Mouse (Mus musculus) intestine, postnatal 0 days (tissue): ENCODE results near the gene Fam83e. TPM values are rescaled to one million over a fixed set of nuclear protein-coding genes. Genes with fewer than 3 reads are reported as not detected.
A peak's percentile ranks its signal among the peaks of the same experiment; 100 is the strongest.

Source experiments
- ATAC-seq: fragments of 200-750 bp; cut with Nextera tagmentation; 2 replicates; pipeline ENCODE4 v1.8.0; 2017; ENCODE audit warnings: mild to moderate bottlenecking, moderate TSS enrichment, moderate library complexity
- H3K27ac ChIP-seq: fragments of 300-500 bp; sonication (generic); 2 replicates; pipeline ENCODE4 v1.5.1; 2014; ENCODE audit warnings: mild to moderate bottlenecking, low read depth, low read length, moderate library complexity
- H3K27me3 ChIP-seq: fragments of 300-500 bp; sonication (generic); replicated peaks from 2 replicates; pipeline ENCODE4 v1.6.1; 2014; ENCODE audit warnings: low read length, mixed read lengths; ENCODE audit not compliant: control insufficient read depth, insufficient read depth
- H3K36me3 ChIP-seq: fragments of 300-500 bp; sonication (generic); 2 replicates; pipeline ENCODE4 v1.6.1; 2014; ENCODE audit warnings: mild to moderate bottlenecking, moderate library complexity; ENCODE audit not compliant: control insufficient read depth, insufficient read depth
- H3K4me1 ChIP-seq: fragments of 300-500 bp; sonication (generic); replicated peaks from 2 replicates; pipeline ENCODE4 v1.6.1; 2014; ENCODE audit warnings: antibody characterized with exemption, low read length, mixed read lengths; ENCODE audit not compliant: control insufficient read depth, insufficient read depth
- H3K4me2 ChIP-seq: fragments of 300-500 bp; sonication (generic); replicated peaks from 2 replicates; pipeline ENCODE4 v1.6.1; 2014; ENCODE audit warnings: low read depth, mild to moderate bottlenecking, moderate library complexity
- H3K4me3 ChIP-seq: fragments of 300-500 bp; sonication (generic); 2 replicates; pipeline ENCODE4 v1.5.1; 2014; ENCODE audit warnings: low read depth, low read length
- H3K9ac ChIP-seq: fragments of 300-500 bp; sonication (generic); 2 replicates; pipeline ENCODE4 v1.6.1; 2014; ENCODE audit warnings: mild to moderate bottlenecking, low read depth, low read length
- H3K9me3 ChIP-seq: fragments of 300-500 bp; sonication (generic); 2 replicates; pipeline ENCODE4 v1.6.1; 2016; ENCODE audit warnings: mixed run types; ENCODE audit not compliant: control insufficient read depth
- CTCF ChIP-seq: sonication (generic); IDR thresholded peaks from 2 replicates; pipeline ENCODE4 v1.5.1; 2016; ENCODE audit warnings: low read depth, mild to moderate bottlenecking, control low read depth, antibody characterized with exemption, moderate library complexity
- WGBS: fragments of 180-500 bp; shearing (Covaris S2); extraction: QIAGEN DNeasy Blood & Tissue Kit; methylation state at CpG from one replicate; pipeline ENCODE4 v1.1.7; 2014; 5-methylcytosine and 5-hydroxymethylcytosine counted together
- polyA plus RNA-seq: library from polyadenylated mRNA; unstranded; fragments of >200 nt; fragmentation: Nextera tagmentation; extraction: Ambion mirVana; gene quantifications from 2 replicates; pipeline ENCODE4 v1.2.1, GENCODE M21; 2015

The Fam83e gene
- polyA plus RNA-seq, 1 experiment from 2014 or later: 16.7 TPM

DNA sequence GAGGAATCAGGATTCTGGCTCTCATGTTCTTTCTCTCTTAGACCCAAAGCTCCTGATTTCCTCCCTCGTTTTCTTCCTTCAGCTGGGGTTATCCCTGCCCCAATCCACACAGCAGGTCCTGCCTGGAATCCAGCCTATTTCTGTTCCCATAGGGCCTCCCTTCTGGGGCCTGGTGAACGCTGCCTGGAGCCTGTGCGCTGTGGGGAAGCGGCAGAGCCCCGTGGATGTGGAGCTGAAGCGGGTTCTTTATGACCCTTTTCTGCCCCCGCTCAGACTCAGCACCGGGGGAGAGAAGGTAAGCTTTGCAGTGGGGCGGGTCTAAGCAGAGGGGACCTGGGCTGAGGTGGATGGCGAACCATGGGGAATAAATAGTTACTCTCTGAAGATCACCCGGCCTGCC is 19.9 kb upstream of the Fam83e start:
- Histone ChIP-seq H3K27me3 (peaks cover 27% of the 10 kb centered on the region), H3K4me1 (0 out of 2 replicates have a peak, but pooled peaks cover 8% of the 10 kb centered on the region), H3K9me3 (no peaks in the 10 kb centered on the region), H3K4me2 (peak overlapping the region; percentile 28; the same call in 1 of the 2 replicates), H3K9ac (no peak overlapping the region), H3K27ac (no peak overlapping the region), H3K4me3 (no peak overlapping the region), H3K36me3 (no peaks in the 10 kb centered on the region)
- no peak for ATAC-seq
- 38% methylated on average over 11 of the region's 11 CpGs for whole genome bisulfite sequencing
- no peak for TF ChIP-seq CTCF

DNA sequence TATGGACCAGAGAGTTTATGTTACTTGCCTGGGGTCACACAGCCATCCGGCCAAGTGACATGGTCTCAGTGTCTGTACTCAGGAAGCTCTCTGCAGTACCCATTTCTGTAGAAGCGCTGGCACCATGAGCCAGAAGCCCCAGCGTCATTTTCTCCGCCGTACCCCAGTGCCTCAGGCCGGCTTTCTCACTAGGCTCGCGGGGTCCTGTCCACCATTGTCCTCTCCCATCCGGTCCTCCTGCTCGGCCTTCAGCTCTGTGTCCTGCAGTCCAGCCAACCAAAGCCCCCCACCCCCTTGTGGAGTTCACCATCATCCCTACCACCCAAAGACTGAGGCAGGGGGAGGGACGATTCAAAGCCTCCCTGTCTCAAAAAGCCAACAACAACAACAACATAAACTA is 19.4 kb upstream of the Fam83e start:
- Histone ChIP-seq H3K4me1 (0 out of 2 replicates have a peak, but pooled peaks cover 8% of the 10 kb centered on the region), H3K9me3 (no peaks in the 10 kb centered on the region), H3K27me3 (peaks cover 27% of the 10 kb centered on the region), H3K9ac (no peak overlapping the region), H3K4me3 (no peak overlapping the region), H3K27ac (no peak overlapping the region), H3K4me2 (0 out of 2 replicates have a peak overlapping the region, but pooled peaks have one; percentile 28), H3K36me3 (no peaks in the 10 kb centered on the region)
- ATAC-seq: no peak
- 91% methylated on average over 11 of the region's 11 CpGs for WGBS
- TF ChIP-seq CTCF: no peak

DNA sequence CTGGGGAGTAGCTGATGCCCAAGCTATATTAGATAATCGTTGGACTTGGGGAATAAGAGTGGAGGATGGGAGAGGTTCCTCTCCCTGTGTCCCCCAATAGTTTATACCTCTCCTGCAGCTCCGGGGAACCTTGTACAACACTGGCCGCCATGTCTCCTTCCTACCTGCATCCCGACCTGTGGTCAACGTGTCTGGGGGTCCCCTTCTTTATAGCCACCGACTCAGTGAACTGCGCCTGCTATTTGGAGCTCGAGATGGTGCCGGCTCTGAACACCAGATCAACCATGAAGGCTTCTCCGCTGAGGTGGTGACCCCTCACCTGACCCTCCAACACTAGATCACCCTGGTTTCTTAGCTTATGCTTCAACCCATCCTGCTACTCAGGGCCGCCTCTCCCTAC is 18.7 kb upstream of the Fam83e start:
- no peak for TF ChIP-seq CTCF
- no peaks in the 10 kb centered on the region for H3K36me3 ChIP-seq
- H3K9ac ChIP-seq: no peak overlapping the region
- H3K4me1 ChIP-seq: peaks cover 12% of the 10 kb centered on the region; the same call in 1 of the 2 replicates
- peaks cover 27% of the 10 kb centered on the region for H3K27me3 ChIP-seq
- no peak overlapping the region for H3K27ac ChIP-seq
- H3K4me3 ChIP-seq: no peak overlapping the region
- H3K9me3 ChIP-seq: no peaks in the 10 kb centered on the region
- no peak overlapping the region for H3K4me2 ChIP-seq
- ATAC-seq: no peak
- 89% methylated on average over 11 of the region's 11 CpGs for WGBS

DNA sequence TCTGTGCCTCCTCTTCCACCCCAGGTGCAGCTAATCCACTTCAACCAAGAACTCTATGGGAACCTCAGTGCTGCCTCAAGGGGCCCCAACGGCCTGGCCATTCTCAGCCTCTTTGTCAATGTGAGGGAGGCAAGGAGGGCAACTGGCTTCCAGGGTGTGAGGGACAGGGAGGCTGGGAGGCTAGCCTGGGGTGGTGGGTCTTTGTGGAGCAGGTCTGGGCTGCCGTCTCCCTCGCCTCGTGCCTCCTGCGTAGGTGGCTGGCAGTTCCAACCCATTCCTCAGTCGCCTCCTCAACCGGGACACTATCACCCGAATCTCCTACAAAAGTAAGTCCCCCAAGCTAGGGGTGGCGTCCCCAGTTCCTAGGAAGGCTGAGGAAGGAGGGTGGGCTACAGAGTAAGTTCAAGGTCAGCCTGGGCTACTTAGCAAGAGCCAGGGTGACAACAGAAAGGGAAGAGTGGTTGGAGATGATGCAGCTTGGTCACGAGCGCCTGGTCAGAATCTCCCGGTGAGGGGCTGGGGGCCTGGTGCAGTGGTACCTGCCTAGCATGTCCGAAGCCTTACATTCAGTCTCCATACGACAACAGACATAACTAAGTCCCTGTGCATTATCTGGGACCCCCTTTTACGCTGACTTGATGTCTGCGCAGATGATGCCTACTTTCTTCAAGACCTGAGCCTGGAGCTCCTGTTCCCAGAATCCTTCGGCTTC is 18.0 kb upstream of the Fam83e start:
- ATAC-seq: no peak
- Histone ChIP-seq H3K4me1 (peaks cover 12% of the 10 kb centered on the region; the same call in 1 of the 2 replicates), H3K9me3 (no peaks in the 10 kb centered on the region), H3K27ac (no peak overlapping the region), H3K4me3 (no peak overlapping the region), H3K36me3 (no peaks in the 10 kb centered on the region), H3K4me2 (no peak overlapping the region), H3K9ac (no peak overlapping the region), H3K27me3 (peaks cover 24% of the 10 kb centered on the region)
- TF ChIP-seq CTCF: no peak
- WGBS: 90% methylated on average over 17 of the region's 17 CpGs

DNA sequence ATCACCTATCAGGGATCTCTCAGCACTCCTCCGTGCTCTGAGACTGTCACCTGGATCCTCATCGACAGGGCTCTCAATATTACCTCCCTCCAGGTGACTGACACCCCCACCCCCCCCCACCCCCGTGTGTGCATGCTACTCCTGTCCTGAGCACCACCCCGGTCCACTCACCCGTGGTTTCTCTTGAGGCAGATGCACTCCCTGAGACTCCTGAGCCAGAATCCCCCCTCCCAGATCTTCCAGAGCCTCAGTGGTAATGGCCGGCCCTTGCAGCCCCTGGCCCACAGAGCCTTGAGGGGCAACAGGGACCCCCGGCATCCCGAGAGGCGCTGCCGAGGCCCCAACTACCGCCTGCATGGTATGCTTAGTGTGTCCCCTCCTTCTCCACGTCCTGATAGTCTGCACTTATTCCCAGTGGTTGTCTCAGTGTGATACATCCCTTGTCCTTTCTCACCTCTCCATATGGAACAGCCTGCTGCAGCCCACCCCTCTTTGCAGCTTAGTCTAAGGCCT is 17.4 kb upstream of the Fam83e start:
- H3K27me3 ChIP-seq: peaks cover 21% of the 10 kb centered on the region
- no peaks in the 10 kb centered on the region for H3K36me3 ChIP-seq
- H3K9ac ChIP-seq: peak overlapping the region; percentile 53; the same call in 1 of the 2 replicates
- peak overlapping the region; percentile 95 for H3K4me2 ChIP-seq
- H3K27ac ChIP-seq: 0 out of 2 replicates have a peak overlapping the region, but pooled peaks have one; percentile 77
- no peaks in the 10 kb centered on the region for H3K9me3 ChIP-seq
- peak overlapping the region; percentile 56 for H3K4me3 ChIP-seq
- no peak for TF ChIP-seq CTCF
- ATAC-seq: no peak
- 46% methylated on average over 12 of the region's 12 CpGs for WGBS
- peaks cover 16% of the 10 kb centered on the region; the same call in 1 of the 2 replicates for H3K4me1 ChIP-seq

DNA sequence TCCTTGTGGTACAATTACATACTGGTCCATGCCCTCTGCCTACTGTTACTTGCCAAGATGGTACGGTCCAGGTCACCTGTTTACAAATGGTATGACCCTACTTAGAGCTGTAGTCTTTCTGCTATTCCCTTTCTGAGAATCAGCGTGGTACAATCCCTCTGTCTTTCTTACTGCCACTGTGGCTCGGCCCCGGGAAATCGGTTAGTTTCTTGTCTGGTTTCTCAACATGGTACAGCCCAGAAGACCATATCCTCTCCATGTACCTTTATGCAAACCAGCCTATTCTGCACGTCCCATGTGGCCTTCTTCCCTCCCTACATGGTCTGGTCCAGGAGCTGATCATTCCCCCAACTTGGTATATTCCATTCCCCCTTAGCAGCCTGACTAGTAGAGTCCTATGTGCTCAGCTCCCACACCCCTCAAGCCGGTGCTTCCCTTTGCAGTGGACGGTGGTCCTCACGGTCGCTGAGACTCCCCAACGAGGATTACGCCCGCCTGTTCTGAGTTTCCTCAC is 16.9 kb upstream of the Fam83e start:
- Histone ChIP-seq H3K27ac (peak overlapping the region; percentile 77; the same call in 1 of the 2 replicates), H3K4me1 (peaks cover 21% of the 10 kb centered on the region; the same call in 1 of the 2 replicates), H3K4me2 (peak overlapping the region; percentile 95), H3K4me3 (peak overlapping the region; percentile 56), H3K9ac (peak overlapping the region; percentile 53), H3K36me3 (no peaks in the 10 kb centered on the region), H3K27me3 (peaks cover 16% of the 10 kb centered on the region), H3K9me3 (no peaks in the 10 kb centered on the region)
- peak; percentile 42 for ATAC-seq
- WGBS: 0% methylated on average over 13 of the region's 13 CpGs
- TF ChIP-seq CTCF: no peak
